Mouse (Mus musculus) MEL-GATA-1-ER (cell line): Measurements from ENCODE around the gene Oosp3.

Experiments
- DNase-seq: peaks from one replicate; pipeline ENCODE4 v3.0.0-alpha.2; 2012; ENCODE audit warnings: low read depth; ENCODE audit errors: extremely low read depth

The Oosp3 gene

GRCm38 (mm10) chr19:11696755-11697154 lies at the start of gene Oosp3:
Gene Oosp3 (plus strand): TSS chr19:11697055.
- no peak for DNase-seq

- no peak for DNase-seq
These were observed 47.3 kb upstream of the Oosp3 start for GRCm38 (mm10) chr19:11649564-11649963.

GRCm38 (mm10) chr19:11659142-11659541 lies 37.7 kb upstream of the Oosp3 start:
- no peak for DNase-seq

- DNase-seq: no peak
These were observed 36.4 kb upstream of the Oosp3 start, which contains the start of gene Oosp2 for GRCm38 (mm10) chr19:11660459-11660858. Gene Oosp2 (minus strand): TSS chr19:11660559.

GRCm38 (mm10) chr19:11661562-11661961 lies 35.3 kb upstream of the Oosp3 start:
- DNase-seq: no peak

- DNase-seq: no peak
These were observed 6.0 kb upstream of the Oosp3 start, which contains the start of gene Oosp1 for GRCm38 (mm10) chr19:11690839-11691238. Gene Oosp1 (minus strand): TSS chr19:11691150.

- DNase-seq: no peak
These were observed 5.4 kb upstream of the Oosp3 start for GRCm38 (mm10) chr19:11691454-11691853.

- DNase-seq: no peak
These were observed 1.5 kb downstream of the Oosp3 start for GRCm38 (mm10) chr19:11698342-11698741.

- DNase-seq: no peak
These were observed 15.6 kb downstream of the Oosp3 start for GRCm38 (mm10) chr19:11712451-11712850.

GRCm38 (mm10) chr19:11720071-11720470 lies 23.2 kb downstream of the Oosp3 start:
- DNase-seq: no peak

- no peak for DNase-seq
These were observed 27.0 kb downstream of the Oosp3 start for GRCm38 (mm10) chr19:11723870-11724269.

- DNase-seq: no peak
These were observed 27.4 kb downstream of the Oosp3 start for GRCm38 (mm10) chr19:11724275-11724674.

GRCm38 (mm10) chr19:11725915-11726314 lies 29.1 kb downstream of the Oosp3 start:
- DNase-seq: no peak

- no peak for DNase-seq
These were observed 30.4 kb downstream of the Oosp3 start for GRCm38 (mm10) chr19:11727304-11727703.

GRCm38 (mm10) chr19:11730278-11730677 lies 33.4 kb downstream of the Oosp3 start:
- no peak for DNase-seq

GRCm38 (mm10) chr19:11736455-11736854 lies 39.6 kb downstream of the Oosp3 start:
- DNase-seq: no peak

- no peak for DNase-seq
These were observed 48.8 kb downstream of the Oosp3 start for GRCm38 (mm10) chr19:11745680-11746079.

GRCm38 (mm10) chr19:11747298-11747697 lies 50.4 kb downstream of the Oosp3 start, which contains the start of gene Gif:
Gene Gif (plus strand): TSS chr19:11747554.
- no peak for DNase-seq
